Mouse (Mus musculus) adipocyte (in vitro differentiated cells): Measurements from ENCODE around the gene Lzts2.

ENCODE experiments used
- DNase-seq: peaks from one replicate; pipeline ENCODE4 v3.0.0-alpha.2; 2016; ENCODE audit warnings: low spot score

The Lzts2 gene

GRCm38 (mm10) chr19:45014335-45014971 lies at the start of gene Lzts2:
Gene Lzts2 (plus strand): TSS chr19:45014414.
- no peak for DNase-seq

- no peak for DNase-seq
Measured at GRCm38 (mm10) chr19:44965978-44966377, 48.2 kb upstream of the Lzts2 start.

DNA sequence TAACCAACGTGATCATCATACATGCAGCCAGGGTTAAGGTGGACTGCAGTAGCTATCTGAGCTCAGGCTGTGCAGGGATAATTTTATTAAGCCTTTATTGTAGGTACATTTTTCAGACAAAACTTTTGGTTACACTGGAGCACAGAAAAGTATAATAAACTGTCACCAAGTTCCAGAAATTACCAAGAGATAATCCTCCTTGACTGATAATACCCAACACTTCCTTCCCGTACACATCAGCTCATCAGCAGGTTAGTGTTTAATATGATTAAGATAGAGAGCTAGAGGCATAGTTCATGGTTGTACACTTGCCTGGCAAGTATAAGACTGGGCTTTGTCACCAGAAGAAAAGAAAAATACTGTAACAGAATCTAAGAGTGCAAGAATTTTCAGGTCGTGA lies 45.9 kb upstream of the Lzts2 start:
- no peak for DNase-seq

DNA sequence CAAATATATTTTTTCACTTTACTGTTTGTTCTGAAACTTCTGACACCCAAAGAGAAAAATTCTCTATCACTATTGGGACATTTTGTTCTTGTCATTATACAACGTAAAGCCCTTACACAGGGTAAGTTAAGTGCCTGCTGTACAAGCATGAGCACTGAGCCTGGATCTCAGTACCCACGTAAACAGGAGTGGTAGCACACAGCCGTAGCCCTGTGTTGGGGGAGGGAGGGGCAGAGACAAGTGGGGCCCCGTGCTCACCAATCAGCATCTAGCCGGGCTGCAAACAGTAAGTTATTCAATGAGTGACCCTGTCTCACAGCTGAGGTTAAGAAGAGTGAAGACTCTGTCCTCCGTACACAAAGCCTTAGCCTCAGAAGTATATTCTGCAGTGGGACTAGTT lies 37.6 kb upstream of the Lzts2 start:
- DNase-seq, result no peak

DNA sequence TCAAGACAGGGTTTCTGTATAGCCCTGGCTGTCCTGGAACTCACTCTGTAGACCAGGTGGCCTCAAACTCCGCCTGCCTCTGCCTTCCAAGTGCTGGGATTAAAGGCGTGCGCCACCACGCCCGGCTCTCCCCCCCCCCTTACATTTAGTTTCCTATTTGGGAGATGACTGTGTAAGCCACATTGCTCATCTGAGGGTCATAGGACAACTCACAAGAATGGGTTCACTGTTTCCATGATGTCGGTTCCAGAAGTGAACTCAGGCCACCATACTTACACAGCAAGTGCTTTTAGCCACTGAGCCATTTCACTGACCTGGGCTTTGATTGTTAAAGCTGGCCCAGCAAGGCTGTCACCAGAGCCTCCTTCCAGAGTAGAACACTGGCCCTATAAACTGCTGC lies 37.1 kb upstream of the Lzts2 start:
- no peak for DNase-seq

- no peak for DNase-seq
Measured at GRCm38 (mm10) chr19:44980787-44981186, 33.4 kb upstream of the Lzts2 start.

DNA sequence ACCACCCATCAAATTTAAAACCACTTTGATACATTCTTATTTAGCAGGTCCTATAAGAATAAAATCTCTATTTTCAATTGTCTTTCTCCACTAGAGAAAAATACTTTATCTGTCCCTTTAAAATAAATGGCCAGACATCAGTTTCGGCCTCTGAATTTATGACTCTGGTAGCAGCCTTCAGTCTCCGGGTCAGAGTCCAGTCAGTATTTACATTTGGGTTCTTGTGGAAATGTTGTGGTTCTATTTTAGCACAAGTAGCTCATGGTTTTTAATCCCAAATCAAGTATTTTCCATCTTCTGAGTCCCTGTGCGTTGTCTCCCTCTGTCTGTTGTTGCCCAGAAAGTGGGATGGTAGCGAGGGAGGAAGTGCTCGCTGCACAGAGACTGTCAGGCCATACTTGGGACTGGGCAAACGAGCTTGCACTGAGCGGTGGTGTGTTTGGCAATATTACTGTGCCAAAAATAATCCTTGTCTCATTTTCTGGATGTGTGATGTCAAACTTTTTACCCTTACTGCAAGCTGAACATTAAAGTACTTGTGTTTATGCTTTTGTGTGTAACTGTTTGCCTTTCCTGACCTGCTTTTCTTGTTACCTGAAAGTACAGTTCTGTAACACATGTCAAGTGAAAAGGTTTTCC lies 31.6 kb upstream of the Lzts2 start:
- no peak for DNase-seq

DNA sequence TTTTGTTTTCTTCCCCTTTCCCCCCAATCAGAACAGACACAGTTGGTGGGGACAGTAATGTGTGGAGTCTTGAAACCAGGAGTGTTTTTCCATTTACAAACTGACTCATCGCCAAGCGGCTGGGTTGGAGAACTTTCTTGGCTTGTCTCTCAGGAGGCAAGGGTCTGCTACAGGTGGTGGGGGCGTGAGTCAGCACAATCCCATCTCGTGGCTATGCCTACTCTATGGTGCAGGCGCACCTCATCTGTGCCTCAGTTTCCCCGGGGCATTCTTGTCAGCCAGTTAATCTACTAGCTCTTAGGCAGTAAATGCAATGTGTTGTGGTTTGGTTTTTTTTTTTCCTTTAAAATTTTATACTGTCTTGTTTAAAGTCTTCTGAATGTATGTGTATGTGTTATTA lies 30.8 kb upstream of the Lzts2 start:
- DNase-seq, result no peak

- no peak for DNase-seq
Measured at GRCm38 (mm10) chr19:44984420-44984819, 29.8 kb upstream of the Lzts2 start.

DNA sequence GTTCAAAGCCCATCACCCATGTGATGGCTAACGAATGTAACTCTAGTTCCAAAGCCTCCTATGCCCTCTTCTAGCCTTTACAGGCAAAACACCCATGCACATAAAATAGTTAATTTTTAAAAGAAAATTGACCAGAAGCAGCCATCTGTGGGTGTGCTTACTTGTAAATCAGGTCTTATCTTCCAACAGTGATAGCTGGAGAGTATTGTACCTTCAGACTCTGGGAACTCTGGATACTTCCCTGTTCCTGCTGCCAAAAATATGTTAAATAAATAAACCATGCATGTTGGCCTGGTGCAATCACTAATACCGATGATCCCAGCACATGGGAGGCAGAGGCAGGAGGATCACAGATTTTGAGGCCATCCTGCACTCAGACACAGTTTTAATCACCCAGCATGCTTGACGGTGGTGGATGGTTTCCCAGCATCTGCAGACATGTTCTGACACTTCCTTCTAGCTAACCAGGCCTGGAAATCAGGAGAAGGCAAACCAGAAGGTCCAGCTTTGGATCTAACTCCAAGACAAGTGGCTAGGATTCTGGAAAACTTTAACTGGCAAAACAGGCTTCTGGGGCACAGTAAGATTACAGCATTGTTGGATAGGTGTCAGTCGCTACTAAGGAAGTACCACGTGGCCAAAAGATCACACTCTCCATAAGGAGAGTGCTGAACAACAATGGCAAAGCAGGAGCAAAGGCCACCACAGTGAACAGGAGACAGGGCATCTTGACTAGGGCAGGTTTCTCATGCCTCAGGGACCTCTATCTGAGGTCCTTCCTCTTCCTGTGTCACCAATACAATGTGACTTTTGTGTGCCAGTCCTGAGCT lies 28.8 kb upstream of the Lzts2 start:
- peak; percentile 28 for DNase-seq

DNA sequence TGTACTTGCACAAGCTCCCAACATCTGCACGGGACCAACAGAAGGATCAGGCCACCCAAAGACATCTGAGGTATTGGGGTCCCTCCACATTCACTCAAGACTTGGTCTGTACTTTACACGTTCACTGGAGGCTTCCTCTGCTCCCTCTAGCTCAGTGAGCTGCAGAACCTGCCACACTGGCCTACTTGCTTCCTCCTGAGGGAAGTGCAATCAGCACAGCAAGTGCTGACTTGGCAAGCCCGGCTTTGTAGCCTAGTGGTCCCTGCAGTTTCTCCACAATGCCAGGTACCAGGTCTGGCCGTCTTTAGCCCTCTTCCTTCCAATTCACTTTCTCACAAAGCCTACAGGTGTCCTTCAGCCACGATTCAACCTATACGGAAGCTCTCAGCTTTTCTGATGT lies 27.2 kb upstream of the Lzts2 start:
- no peak for DNase-seq

DNA sequence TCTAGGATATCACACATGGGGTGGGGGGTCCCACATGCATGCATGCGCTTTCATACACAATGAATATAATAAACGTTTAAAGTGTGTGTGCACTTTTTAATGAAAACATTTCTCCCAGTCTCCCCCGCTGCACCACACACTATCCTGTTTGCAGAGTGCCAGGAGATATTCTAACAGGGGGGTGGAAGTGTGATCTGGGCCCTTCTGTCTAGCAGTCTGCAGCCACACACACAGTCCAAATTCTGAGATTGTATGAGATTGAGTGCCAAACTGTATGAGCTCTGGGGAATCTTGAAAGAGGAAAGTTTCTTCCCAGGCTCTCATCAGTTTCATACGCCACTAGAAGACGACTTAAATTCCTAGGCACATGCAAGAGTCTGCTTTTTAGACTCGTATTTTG lies 26.4 kb upstream of the Lzts2 start:
- DNase-seq, result no peak

GRCm38 (mm10) chr19:44988321-44988720 lies 25.9 kb upstream of the Lzts2 start:
- DNase-seq, result no peak

DNA sequence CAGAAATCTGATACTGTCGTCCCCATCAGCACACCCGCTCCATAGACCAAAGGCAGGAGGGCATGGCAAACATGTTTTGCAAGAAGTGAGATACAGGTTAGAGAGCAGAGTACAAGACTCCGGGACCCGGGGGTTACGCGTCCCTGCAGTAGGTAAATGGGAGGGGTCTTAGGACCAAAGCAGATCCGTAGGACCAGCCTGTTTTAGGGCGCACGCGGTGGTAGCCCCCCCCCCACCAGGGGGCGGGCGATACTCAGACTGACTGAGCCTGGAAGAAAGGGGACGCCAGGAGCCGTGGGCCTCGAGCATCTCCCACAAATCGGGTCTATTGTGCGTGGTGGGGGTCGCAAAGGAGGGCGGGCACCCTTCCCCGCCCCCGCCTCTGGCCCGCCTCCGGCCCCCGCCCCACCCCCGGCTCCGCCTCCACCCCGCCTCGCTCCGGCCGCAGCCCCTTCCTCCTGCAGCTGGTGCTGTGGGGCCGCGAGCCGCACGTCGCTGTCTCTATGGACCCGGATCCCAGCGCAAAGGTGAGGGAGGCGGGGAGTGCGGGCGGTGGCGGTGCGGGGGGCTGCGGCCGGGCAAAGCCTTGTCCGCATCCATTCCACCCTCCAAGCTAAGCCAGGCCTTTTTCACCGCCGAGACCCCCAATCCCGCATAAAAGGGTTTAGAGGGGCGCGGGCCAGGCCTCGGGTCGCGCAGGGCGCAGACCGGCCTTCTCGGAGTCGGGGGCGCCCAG lies 25.2 kb upstream of the Lzts2 start, which contains the start of gene Sema4g:
Gene Sema4g (plus strand): TSS at position 271 of the 736 bp plus-strand sequence.
- DNase-seq, result no peak

DNA sequence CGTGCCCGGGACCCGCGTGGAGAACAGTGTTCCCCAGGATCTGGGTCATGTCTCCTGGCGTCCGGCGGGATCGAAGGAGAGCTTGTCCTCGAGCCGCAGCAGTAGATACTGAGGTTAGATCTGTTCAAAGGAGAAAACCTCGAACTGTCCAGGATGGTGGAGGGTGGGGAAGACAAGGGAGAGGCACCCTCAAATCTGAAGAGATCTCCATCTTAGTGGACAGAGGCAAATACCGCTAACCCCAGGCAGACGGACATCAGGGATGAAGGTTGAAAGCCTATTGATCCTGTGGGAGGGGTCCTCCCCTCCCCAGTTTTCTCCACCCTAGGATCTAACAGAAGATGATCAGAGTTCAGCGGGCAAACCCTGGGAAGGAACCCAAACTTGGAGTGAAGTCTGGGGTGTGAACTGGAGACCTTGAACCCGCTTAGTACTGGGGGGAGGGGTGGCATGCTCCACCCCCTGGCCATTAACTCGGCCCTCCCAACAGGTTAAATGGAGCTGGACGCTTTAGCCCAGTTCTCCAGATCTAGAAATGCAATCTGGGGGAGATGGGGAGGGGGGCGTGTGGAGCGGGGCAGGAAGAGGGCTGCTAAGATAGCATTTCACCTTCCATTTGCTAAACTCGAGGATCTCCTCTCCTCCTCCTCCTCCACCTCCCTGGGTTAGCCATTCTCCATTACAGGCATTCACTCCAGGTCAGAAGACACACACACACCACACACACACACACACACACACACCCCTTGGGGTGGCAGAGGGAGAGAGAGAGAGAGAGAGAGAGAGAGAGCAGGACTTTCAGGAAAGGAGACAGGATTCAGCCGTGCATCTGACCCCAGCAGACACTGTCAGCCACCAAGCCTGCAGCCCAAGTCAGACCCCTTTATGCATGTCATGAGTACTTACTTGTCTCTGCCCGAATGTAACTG lies 24.4 kb upstream of the Lzts2 start:
- DNase-seq, result no peak

DNA sequence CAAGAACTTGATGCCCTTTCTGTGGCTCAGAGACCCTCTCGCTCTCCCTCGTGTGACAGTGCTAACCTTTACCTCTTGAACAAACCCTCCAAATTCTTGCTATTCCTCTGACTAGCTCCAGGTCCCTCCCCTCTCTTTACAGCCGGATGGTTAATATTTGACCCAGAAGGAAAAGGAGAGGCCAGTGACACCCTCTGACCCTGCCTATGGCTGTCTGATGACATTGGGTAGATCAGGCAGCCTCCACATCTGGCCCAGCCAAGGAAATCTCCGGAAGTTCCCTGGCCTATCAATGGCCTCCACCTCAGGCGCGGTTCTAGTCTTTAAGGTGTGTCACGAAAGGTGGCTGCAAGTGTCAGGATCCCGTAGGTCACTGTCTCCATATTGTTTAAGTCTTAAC lies 23.2 kb upstream of the Lzts2 start:
- DNase-seq, result no peak

- no peak for DNase-seq
Measured at GRCm38 (mm10) chr19:44992246-44992645, 22.0 kb upstream of the Lzts2 start.

DNA sequence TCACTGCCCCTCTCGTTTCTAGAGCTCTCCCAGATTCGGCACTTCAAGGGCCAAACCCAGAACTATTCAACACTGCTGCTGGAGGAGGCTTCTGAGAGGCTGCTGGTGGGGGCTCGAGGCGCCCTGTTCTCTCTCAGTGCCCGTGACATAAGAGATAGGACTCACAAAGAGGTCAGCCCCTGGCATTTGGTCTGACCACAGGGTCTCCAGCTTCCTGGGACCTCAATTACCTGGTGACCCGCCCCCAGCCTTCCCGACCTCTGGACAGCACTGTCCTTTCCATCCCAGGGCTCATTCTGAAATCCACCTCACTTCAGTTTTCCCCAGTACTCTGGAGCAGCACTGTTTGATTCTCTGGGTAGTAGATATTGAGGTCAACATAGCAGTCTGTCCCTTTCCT lies 21.5 kb upstream of the Lzts2 start:
- DNase-seq, result no peak

DNA sequence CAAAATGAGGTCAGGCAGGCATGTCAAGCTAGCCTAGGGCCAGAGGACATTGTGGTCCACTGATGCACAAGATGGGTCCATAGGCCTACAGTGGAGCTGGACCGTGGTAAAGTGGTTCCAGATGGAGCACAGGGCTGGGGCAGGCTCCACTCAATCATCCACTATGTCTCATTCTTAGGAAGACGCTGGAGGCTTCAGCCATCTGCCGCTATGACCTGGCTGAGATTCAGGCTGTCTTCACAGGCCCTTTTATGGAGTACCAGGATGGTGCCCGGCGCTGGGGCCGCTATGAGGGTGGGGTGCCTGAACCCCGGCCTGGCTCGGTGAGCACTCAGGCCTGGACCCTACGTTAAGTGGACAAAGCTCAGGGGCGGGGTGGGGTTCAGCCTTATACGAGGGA lies 16.4 kb upstream of the Lzts2 start:
- no peak for DNase-seq

DNA sequence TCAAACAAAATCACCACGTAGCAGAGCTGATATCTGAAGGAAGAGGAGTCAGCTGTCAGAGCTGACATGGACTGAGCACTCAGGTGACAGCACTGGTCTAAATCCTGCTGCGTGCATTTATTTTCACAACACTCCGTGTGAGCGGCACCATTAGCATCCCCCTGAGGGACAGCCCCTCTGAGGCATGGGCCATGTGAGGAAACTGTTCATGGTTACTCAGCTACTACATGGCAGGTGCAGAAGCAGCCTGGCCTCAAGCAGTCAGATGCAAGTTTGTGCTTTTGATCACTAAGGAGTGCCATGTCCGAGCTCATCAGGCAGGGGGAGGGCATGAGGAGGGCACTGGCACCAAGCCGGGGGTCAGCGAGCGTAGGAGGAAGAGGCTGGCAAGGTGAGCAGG lies 14.6 kb upstream of the Lzts2 start:
- DNase-seq, result no peak

GRCm38 (mm10) chr19:45002301-45002700 lies 11.9 kb upstream of the Lzts2 start:
- no peak for DNase-seq
